Mouse (Mus musculus) hindbrain, embryonic 11.5 days (tissue): ENCODE data around the gene Prmt1. TPM values are rescaled to one million over a fixed set of nuclear protein-coding genes. Genes with fewer than 3 reads are reported as not detected.
A peak's percentile ranks its signal among the peaks of the same experiment; 100 is the strongest.

Source experiments
- ATAC-seq: fragments of 200-750 bp; cut with Nextera tagmentation; 2 replicates; pipeline ENCODE4 v1.8.0; 2017; ENCODE audit warnings: mild to moderate bottlenecking, moderate TSS enrichment, moderate library complexity; ENCODE audit not compliant: low FRiP score
- DNase-seq: peaks from one replicate; pipeline ENCODE4 v3.0.0-alpha.2; 2015; ENCODE audit warnings: low spot score
- H3K27ac ChIP-seq: fragments of 300-500 bp; sonication (generic); 2 replicates; pipeline ENCODE4 v1.5.1; 2014; ENCODE audit warnings: mild to moderate bottlenecking, low read depth, low read length
- H3K27me3 ChIP-seq: fragments of 300-500 bp; sonication (generic); 2 replicates; pipeline ENCODE4 v1.6.1; 2014; ENCODE audit warnings: mild to moderate bottlenecking, low read length, moderate library complexity, mixed read lengths; ENCODE audit not compliant: control insufficient read depth, insufficient read depth
- H3K36me3 ChIP-seq: fragments of 300-500 bp; sonication (generic); 2 replicates; pipeline ENCODE4 v1.6.1; 2014; ENCODE audit warnings: mild to moderate bottlenecking, low read length, moderate library complexity, mixed read lengths; ENCODE audit not compliant: control insufficient read depth, insufficient read depth
- H3K4me1 ChIP-seq: fragments of 300-500 bp; sonication (generic); replicated peaks from 2 replicates; pipeline ENCODE4 v1.6.1; 2014; ENCODE audit warnings: low read length, mixed read lengths; ENCODE audit not compliant: control insufficient read depth, insufficient read depth
- H3K4me2 ChIP-seq: fragments of 300-500 bp; sonication (generic); replicated peaks from 2 replicates; pipeline ENCODE4 v1.6.1; 2014; ENCODE audit warnings: mild to moderate bottlenecking, low read depth, low read length
- H3K4me3 ChIP-seq: fragments of 300-500 bp; sonication (generic); 2 replicates; pipeline ENCODE4 v1.5.1; 2014; ENCODE audit warnings: low read depth, low read length
- H3K9ac ChIP-seq: fragments of 300-500 bp; sonication (generic); 2 replicates; pipeline ENCODE4 v1.6.1; 2014; ENCODE audit warnings: low read depth, low read length
- H3K9me3 ChIP-seq: fragments of 300-500 bp; sonication (generic); 2 replicates; pipeline ENCODE4 v1.6.1; 2016; ENCODE audit warnings: low read length; ENCODE audit not compliant: control insufficient read depth
- WGBS: fragments of 180-500 bp; shearing (Covaris S2); extraction: QIAGEN DNeasy Blood & Tissue Kit; methylation state at CpG from one replicate; pipeline ENCODE4 v1.1.7; 2014; 5-methylcytosine and 5-hydroxymethylcytosine counted together
- polyA plus RNA-seq: library from polyadenylated mRNA; unstranded; fragments of >200 nt; fragmentation: Nextera tagmentation; extraction: Ambion mirVana; gene quantifications from 2 replicates; pipeline ENCODE4 v1.2.1, GENCODE M21; 2014

The Prmt1 gene
- 249 and 259 TPM in 2 replicates for polyA plus RNA-seq

DNA sequence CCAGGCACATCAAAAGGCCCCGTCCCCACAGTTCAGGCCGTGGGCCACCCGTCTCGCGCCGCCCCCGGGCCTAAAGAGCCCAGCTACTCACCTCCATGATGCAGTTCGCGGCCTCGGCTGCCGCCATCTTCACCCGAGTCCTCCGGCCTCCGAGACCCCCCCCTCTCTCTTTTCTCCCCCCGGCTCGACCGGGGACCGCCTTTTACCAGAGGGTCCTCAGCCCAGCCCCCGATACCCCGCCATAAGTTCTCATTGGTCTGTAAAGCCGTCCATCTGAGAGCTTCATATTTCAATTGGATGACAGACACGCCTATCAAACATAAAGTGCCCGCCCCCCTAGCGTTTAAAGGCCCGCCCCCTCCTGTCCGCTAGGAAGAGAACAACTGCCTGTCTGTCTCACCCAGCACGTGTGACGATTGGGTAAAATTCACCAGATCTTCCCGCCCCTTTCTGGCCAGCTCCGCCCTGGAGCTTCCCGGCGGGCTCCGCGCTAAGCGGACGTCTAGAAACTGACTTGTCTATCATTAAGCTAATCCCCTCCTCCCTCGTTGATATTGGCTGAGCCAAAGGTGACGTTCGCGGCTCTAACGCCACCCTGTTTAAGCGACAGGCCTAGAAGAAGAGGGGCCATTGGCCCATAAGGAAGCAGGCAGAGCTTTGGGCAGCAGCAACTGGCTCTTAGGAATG is at the start of gene Prmt1:
Gene Prmt1 (minus strand): TSS at position 377 of the 687 bp plus-strand sequence.
- WGBS, result under 1% methylated on average over 40 of the region's 42 CpGs
- ATAC-seq (peak; percentile 96), DNase-seq (peak; percentile 97)
- H3K27me3 ChIP-seq, result no peaks in the 10 kb centered on the region
- peak within 1 kb of the TSS; percentile 69 for H3K4me2 ChIP-seq
- peak within 1 kb of the TSS; percentile 92 for H3K27ac ChIP-seq
- H3K9me3 ChIP-seq, result no peaks in the 10 kb centered on the region
- peak within 1 kb of the TSS; percentile 97 for H3K4me3 ChIP-seq
- H3K9ac ChIP-seq, result peak within 1 kb of the TSS; percentile 98
- H3K36me3 ChIP-seq, result peaks cover 7% of the 10 kb centered on the region
- peaks cover 3% of the 10 kb centered on the region; the same call in 1 of the 2 replicates for H3K4me1 ChIP-seq

DNA sequence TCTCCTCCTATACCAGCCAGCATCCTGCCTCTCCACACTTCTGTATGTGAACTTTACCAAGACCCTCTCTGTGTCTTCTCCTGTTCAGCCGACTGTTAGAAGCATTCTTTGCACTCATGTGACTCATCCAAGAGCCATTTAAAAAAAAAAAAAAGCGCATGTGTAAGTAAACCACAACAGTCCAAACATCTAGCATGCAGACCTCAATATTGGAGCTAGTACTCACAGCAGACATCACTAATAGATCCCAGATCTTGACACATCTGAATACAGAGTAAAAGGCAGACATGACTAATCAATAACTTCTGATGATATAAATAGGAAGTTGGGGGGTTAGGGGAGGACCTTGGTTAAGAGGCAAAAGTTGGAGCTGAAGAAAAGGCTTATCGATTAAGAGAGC is 49.3 kb upstream of the Prmt1 start:
- H3K9me3 ChIP-seq, result no peaks in the 10 kb centered on the region
- H3K36me3 ChIP-seq, result peaks cover 35% of the 10 kb centered on the region

DNA sequence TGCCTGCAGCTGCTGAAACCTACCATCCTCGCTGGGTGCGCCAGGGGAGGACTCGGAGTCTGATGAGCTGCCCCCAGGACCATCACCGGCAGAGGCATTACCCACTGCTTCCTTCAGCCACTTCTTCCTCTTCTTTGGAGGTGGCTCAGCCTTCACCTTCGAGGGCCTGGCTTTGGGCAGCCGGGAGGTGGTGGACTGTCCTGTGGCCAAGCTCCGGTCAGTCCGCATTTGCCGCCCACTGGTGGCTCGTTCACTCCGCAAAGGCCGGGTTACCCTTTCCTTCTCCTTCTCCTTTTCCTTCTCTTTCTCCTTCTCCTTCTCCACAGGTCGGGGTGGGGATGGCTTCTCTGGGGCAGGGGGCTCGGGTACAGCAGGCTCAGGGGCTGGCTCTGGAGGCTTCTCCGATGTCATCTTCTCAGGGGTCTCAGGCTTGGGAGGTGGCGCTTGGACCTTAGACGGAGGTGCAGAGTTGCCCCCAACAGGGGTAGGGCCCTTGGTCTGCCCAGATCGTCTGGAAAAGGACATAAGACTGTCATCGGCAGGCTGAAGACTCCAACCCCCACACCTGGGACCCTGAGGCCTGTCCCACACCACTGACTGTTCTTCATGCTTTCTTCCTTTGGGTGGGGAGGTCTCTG is 47.5 kb upstream of the Prmt1 start:
- Histone ChIP-seq H3K4me1 (no peaks in the 10 kb centered on the region), H3K36me3 (peaks cover 35% of the 10 kb centered on the region), H3K9ac (no peak overlapping the region), H3K4me3 (no peak overlapping the region), H3K27me3 (no peaks in the 10 kb centered on the region), H3K27ac (no peak overlapping the region), H3K9me3 (no peaks in the 10 kb centered on the region), H3K4me2 (no peak overlapping the region)
- ATAC-seq (no peak), DNase-seq (no peak)
- WGBS, result 92% methylated on average over 18 of the region's 19 CpGs

More for the DNA sequence above, 49.3 kb upstream of the Prmt1 start:
- ATAC-seq (no peak), DNase-seq (no peak)
- Histone ChIP-seq H3K4me1 (no peaks in the 10 kb centered on the region), H3K27ac (no peak overlapping the region), H3K4me2 (no peak overlapping the region), H3K9ac (no peak overlapping the region), H3K27me3 (no peaks in the 10 kb centered on the region), H3K4me3 (no peak overlapping the region)
- WGBS, result 95% methylated on average over 3 of the region's 3 CpGs

DNA sequence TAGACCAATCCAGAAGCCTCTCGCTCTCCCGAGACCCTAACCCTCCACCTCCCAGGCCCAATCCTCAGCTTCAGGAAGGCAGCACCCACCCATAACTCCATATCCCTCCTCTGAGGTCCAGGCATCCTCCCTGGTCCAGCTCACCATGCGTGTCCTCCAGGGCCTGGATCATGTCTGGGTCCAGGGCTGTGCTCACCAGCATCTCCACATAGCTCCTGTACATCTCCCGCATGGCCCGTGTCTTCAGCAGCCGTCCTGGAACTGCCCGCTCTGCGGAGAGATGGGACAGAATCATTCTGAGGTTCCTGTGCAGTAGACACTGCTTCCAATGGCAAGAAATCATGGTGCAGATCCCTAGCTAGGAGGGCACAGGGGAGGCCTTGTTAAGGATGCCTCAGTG is 44.5 kb upstream of the Prmt1 start:
- no peaks in the 10 kb centered on the region for H3K9me3 ChIP-seq
- no peak overlapping the region for H3K9ac ChIP-seq
- H3K27me3 ChIP-seq, result no peaks in the 10 kb centered on the region
- H3K4me1 ChIP-seq, result no peaks in the 10 kb centered on the region
- H3K4me2 ChIP-seq, result no peak overlapping the region
- ATAC-seq, result no peak
- no peak overlapping the region for H3K4me3 ChIP-seq
- H3K36me3 ChIP-seq, result peaks cover 39% of the 10 kb centered on the region
- no peak for DNase-seq
- WGBS, result 98% methylated on average over 8 of the region's 8 CpGs
- no peak overlapping the region for H3K27ac ChIP-seq

DNA sequence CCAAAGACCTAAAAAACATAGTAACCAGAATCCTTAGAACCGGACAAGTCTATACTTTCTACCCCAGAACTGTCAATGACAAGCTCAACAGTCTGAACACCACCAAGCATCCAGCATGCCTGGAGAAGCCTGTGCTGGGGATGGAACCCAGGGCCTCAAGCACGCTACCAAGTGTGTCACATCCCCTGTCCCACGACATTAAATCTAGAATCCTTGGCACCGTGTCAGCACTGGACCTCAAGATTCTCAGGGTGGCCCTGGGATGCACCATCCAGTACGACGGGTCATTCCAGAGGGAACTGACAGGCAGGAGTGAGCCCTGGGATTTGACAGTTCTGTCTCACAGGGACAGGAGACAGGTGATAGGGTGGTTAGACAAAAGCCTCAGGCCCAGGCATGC is 43.6 kb upstream of the Prmt1 start:
- H3K27me3 ChIP-seq, result no peaks in the 10 kb centered on the region
- no peaks in the 10 kb centered on the region for H3K9me3 ChIP-seq
- ATAC-seq, result no peak
- no peak overlapping the region for H3K9ac ChIP-seq
- no peak overlapping the region for H3K4me3 ChIP-seq
- no peak overlapping the region for H3K27ac ChIP-seq
- peaks cover 39% of the 10 kb centered on the region for H3K36me3 ChIP-seq
- WGBS, result 90% methylated on average over 6 of the region's 6 CpGs
- H3K4me1 ChIP-seq, result no peaks in the 10 kb centered on the region
- no peak overlapping the region for H3K4me2 ChIP-seq
- no peak for DNase-seq

DNA sequence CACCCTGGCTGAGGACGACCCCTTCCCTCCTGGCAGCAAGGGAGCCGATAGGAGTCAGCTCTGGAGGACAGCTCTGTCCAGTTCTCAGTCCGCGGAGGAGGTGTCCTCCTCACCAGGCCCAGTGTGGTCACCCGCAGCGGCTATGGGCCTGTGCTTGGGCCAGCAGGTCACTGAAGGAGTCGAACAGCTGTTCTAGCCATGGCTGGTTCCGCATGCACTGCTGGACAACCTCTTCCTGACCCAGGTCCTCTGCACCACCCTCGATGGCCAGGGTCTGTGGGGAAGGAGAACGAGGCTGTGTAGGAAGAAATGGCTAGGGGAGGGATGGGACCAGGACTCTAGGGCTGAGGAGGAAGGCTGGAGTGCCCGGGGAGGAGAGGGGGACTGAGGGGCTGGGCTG is 42.0 kb upstream of the Prmt1 start:
- WGBS, result 93% methylated on average over 11 of the region's 11 CpGs

DNA sequence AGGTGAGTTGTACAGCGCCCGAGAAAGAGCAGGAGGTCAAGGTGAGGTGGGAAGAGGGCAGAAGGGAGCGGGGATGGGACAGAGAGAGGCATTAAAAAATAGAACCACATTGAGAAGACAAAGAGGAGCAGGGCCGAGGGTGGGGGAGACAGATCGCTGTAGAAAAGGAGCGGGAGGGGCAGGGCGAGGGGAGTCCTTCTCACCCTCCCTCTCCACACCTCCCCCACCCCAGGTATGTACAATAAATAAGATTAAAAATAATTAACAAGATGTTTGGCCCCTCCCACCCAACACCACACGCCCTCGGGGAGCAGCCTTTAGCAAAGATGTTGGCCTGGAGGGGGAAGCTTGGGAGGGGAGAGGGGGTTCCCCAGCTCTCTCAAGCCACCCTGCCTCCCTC is 41.4 kb upstream of the Prmt1 start:
- ATAC-seq, result no peak

More for the DNA sequence above, 42.0 kb upstream of the Prmt1 start:
- DNase-seq, result no peak
- no peaks in the 10 kb centered on the region for H3K27me3 ChIP-seq
- no peak overlapping the region for H3K9ac ChIP-seq
- no peak overlapping the region for H3K4me3 ChIP-seq
- H3K9me3 ChIP-seq, result no peaks in the 10 kb centered on the region
- H3K4me1 ChIP-seq, result no peaks in the 10 kb centered on the region
- no peak overlapping the region for H3K4me2 ChIP-seq
- H3K27ac ChIP-seq, result no peak overlapping the region
- peaks cover 25% of the 10 kb centered on the region for H3K36me3 ChIP-seq
- ATAC-seq, result no peak

DNA sequence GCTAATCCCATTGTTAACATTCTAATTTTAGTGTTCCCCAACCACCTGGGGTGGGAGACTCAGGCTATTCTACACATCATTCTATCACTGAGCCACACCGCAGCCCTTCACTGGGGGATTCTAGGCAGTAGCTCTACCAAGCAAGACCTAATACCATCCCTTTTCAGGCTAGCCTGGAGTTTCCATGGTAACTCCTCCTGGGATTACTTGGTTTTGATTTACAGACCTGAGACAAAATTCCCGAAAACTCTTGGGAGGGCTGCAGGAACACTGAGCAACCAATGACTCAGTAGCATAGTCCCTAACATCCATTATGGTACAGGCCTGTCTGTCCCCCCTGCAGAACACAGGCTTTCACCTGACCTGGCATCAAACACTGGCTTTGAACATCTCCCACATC is 39.9 kb upstream of the Prmt1 start:
- Histone ChIP-seq H3K4me2 (no peak overlapping the region), H3K9ac (no peak overlapping the region), H3K27ac (no peak overlapping the region), H3K36me3 (peaks cover 16% of the 10 kb centered on the region), H3K9me3 (no peaks in the 10 kb centered on the region), H3K4me3 (no peak overlapping the region), H3K27me3 (no peaks in the 10 kb centered on the region), H3K4me1 (no peaks in the 10 kb centered on the region)
- no peak for ATAC-seq
- WGBS, result 57% methylated on average over 2 of the region's 2 CpGs
- no peak for DNase-seq

More for the DNA sequence above, 41.4 kb upstream of the Prmt1 start:
- Histone ChIP-seq H3K4me2 (no peak overlapping the region), H3K27ac (no peak overlapping the region), H3K27me3 (no peaks in the 10 kb centered on the region), H3K9me3 (no peaks in the 10 kb centered on the region), H3K36me3 (peaks cover 23% of the 10 kb centered on the region), H3K4me3 (no peak overlapping the region), H3K9ac (no peak overlapping the region), H3K4me1 (no peaks in the 10 kb centered on the region)
- DNase-seq, result no peak
- 91% methylated on average over 9 of the region's 9 CpGs for WGBS
